Mouse (Mus musculus) adrenal gland, adult 2 months (tissue): ENCODE results near the gene Olfr152. TPM values are rescaled to one million over a fixed set of nuclear protein-coding genes. Genes with fewer than 3 reads are reported as not detected.

Experiments used
- DNase-seq: peaks from one replicate; pipeline ENCODE4 v3.0.0; 2021
- long read RNA-seq: library from polyadenylated mRNA; stranded (forward); transcript quantifications from one replicate; pipeline ENCODE4 v2.0.0, GENCODE M21; 2021
- polyA plus RNA-seq: library from polyadenylated mRNA; depleted of rRNA; stranded (reverse); fragments of >200 nt; gene quantifications from 2 replicates; pipeline ENCODE4 v1.2.3, GENCODE M21; 2012; rRNA removed
- total RNA-seq, 2 experiments: library from RNA; stranded (reverse); gene quantifications; 2 replicates each; pipeline ENCODE4 v1.2.3; 2021

The Olfr152 gene
- total RNA-seq (not detected), polyA plus RNA-seq (not detected in 2 replicates)
- long read RNA-seq, result 0 reads

- no peak for DNase-seq
Observed at GRCm38 (mm10) chr2:87779183-87779582, at the start of gene Olfr152. TSS of gene Olfr152 (plus strand) at chr2:87779483.

- DNase-seq, result no peak
Observed at GRCm38 (mm10) chr2:87739878-87740277, 39.4 kb upstream of the Olfr152 start, which contains the start of gene Olfr1138. TSS of gene Olfr1138 (minus strand) at chr2:87739978.

GRCm38 (mm10) chr2:87743452-87743851, 35.8 kb upstream of the Olfr152 start, which contains the start of gene Olfr1140:
TSS of gene Olfr1140 (plus strand) at chr2:87743752.
- DNase-seq, result no peak

DNA sequence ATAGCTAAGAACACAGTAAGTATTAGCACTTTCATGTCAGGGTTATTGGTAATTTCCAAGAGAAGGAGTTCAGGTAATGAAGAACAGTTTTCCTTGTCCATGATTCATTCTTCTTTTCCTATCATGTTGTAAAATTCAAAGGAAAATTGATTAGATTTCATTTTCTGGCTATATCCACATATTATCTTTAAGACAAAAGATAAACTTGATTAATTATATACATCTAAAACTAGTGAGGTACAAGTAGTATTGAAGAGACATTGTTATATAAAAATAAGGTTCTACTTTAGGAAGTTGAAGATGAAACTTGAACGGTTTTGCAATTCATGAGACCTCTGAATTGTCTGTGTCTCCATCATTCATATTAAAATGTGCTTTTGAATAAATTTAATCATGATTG, 25.4 kb upstream of the Olfr152 start, which contains the start of gene Olfr1141:
Gene Olfr1141 (minus strand): TSS at position 101 of the 400 bp plus-strand sequence.
- no peak for DNase-seq

GRCm38 (mm10) chr2:87776143-87776542, 3.1 kb upstream of the Olfr152 start:
- no peak for DNase-seq

GRCm38 (mm10) chr2:87800292-87800691, 21.0 kb downstream of the Olfr152 start, which contains the start of gene Olfr1143:
TSS of gene Olfr1143 (plus strand) at chr2:87800592.
- DNase-seq, result no peak

- DNase-seq, result no peak
Observed at GRCm38 (mm10) chr2:87809522-87809921, 30.2 kb downstream of the Olfr152 start, which contains the start of gene Olfr1145. TSS of gene Olfr1145 (plus strand) at chr2:87809822.

DNA sequence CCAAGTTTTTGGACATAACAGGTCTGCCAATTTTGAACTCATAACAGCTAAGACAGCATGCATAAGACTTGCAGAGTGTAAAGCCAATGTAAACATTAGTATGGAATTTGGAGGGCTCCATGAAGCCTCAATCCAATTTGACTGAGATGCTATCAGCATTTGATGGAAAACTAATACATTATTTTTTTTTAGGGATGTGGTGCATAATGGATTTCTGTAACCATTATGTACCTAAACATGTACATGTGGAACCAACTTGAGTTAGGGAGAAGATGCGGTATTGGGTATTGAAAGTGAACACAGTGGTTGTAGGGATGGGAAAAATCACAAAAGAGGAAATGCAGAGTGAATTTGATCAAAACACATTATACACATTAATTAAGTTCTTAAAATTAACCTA, 51.0 kb downstream of the Olfr152 start, which contains the start of gene Olfr1148:
Gene Olfr1148 (plus strand): TSS at position 301 of the 400 bp plus-strand sequence.
- no peak for DNase-seq

Other genes starting within 250 kb of the Olfr152 start
- gene Olfr153, start 247.7 kb upstream of the Olfr152 start, total RNA-seq, result not detected
- gene Olfr153, start 247.7 kb upstream of the Olfr152 start, polyA plus RNA-seq, result not detected in 2 replicates
- gene Olfr1128, start 233.9 kb upstream of the Olfr152 start, total RNA-seq, result not detected
- gene Olfr1128, start 233.9 kb upstream of the Olfr152 start, polyA plus RNA-seq, result not detected in 2 replicates
- not detected for gene Olfr1129, start 205.6 kb upstream of the Olfr152 start, total RNA-seq
- gene Olfr1129, start 205.6 kb upstream of the Olfr152 start, polyA plus RNA-seq, result not detected in 2 replicates
- not detected for gene Olfr1130, start 173.3 kb upstream of the Olfr152 start, total RNA-seq
- not detected in 2 replicates for gene Olfr1130, start 173.3 kb upstream of the Olfr152 start, polyA plus RNA-seq
- not detected for gene Olfr1131, start 152.4 kb upstream of the Olfr152 start, total RNA-seq
- gene Olfr1131, start 152.4 kb upstream of the Olfr152 start, polyA plus RNA-seq, result not detected in 2 replicates
- not detected for gene Olfr1132, start 141.9 kb upstream of the Olfr152 start, total RNA-seq
- gene Olfr1132, start 141.9 kb upstream of the Olfr152 start, polyA plus RNA-seq, result not detected in 2 replicates
- not detected for gene Olfr1133, start 132.1 kb upstream of the Olfr152 start, total RNA-seq
- gene Olfr1133, start 132.1 kb upstream of the Olfr152 start, polyA plus RNA-seq, result not detected in 2 replicates
- gene Olfr1134, start 121.0 kb upstream of the Olfr152 start, total RNA-seq, result not detected
- gene Olfr1134, start 121.0 kb upstream of the Olfr152 start, polyA plus RNA-seq, result not detected in 2 replicates
- gene Olfr1135, start 105.8 kb upstream of the Olfr152 start, total RNA-seq, result not detected
- not detected in 2 replicates for gene Olfr1135, start 105.8 kb upstream of the Olfr152 start, polyA plus RNA-seq
- not detected for gene Olfr1136, start 85.5 kb upstream of the Olfr152 start, total RNA-seq
- not detected in 2 replicates for gene Olfr1136, start 85.5 kb upstream of the Olfr152 start, polyA plus RNA-seq
- gene Olfr1137, start 66.3 kb upstream of the Olfr152 start, total RNA-seq, result not detected
- not detected in 2 replicates for gene Olfr1137, start 66.3 kb upstream of the Olfr152 start, polyA plus RNA-seq
- not detected for gene Olfr1138, start 39.5 kb upstream of the Olfr152 start, total RNA-seq
- gene Olfr1138, start 39.5 kb upstream of the Olfr152 start, polyA plus RNA-seq, result not detected in 2 replicates
- not detected for gene Olfr1140, start 35.7 kb upstream of the Olfr152 start, total RNA-seq
- gene Olfr1140, start 35.7 kb upstream of the Olfr152 start, polyA plus RNA-seq, result not detected in 2 replicates
- gene Olfr1141, start 25.5 kb upstream of the Olfr152 start, total RNA-seq, result not detected
- gene Olfr1141, start 25.5 kb upstream of the Olfr152 start, polyA plus RNA-seq, result not detected in 2 replicates
- not detected for gene Olfr1143, start 21.1 kb downstream of the Olfr152 start, total RNA-seq
- not detected in 2 replicates for gene Olfr1143, start 21.1 kb downstream of the Olfr152 start, polyA plus RNA-seq
- gene Olfr1145, start 30.3 kb downstream of the Olfr152 start, total RNA-seq, result not detected
- not detected in 2 replicates for gene Olfr1145, start 30.3 kb downstream of the Olfr152 start, polyA plus RNA-seq
- gene Olfr1148, start 51.0 kb downstream of the Olfr152 start, total RNA-seq, result not detected
- gene Olfr1148, start 51.0 kb downstream of the Olfr152 start, polyA plus RNA-seq, result not detected in 2 replicates
- gene Olfr1150-ps1, start 64.5 kb downstream of the Olfr152 start, total RNA-seq, result not detected
- not detected in 2 replicates for gene Olfr1150-ps1, start 64.5 kb downstream of the Olfr152 start, polyA plus RNA-seq
- gene Olfr1151, start 76.4 kb downstream of the Olfr152 start, total RNA-seq, result not detected
- not detected in 2 replicates for gene Olfr1151, start 76.4 kb downstream of the Olfr152 start, polyA plus RNA-seq
- not detected for gene Olfr1152, start 87.0 kb downstream of the Olfr152 start, total RNA-seq
- gene Olfr1152, start 87.0 kb downstream of the Olfr152 start, polyA plus RNA-seq, result not detected in 2 replicates
- not detected for gene Olfr1153, start 115.5 kb downstream of the Olfr152 start, total RNA-seq
- gene Olfr1153, start 115.5 kb downstream of the Olfr152 start, polyA plus RNA-seq, result not detected in 2 replicates
- not detected for gene Olfr1154, start 125.7 kb downstream of the Olfr152 start, total RNA-seq
- gene Olfr1154, start 125.7 kb downstream of the Olfr152 start, polyA plus RNA-seq, result not detected in 2 replicates
- gene Olfr1155, start 165.7 kb downstream of the Olfr152 start, total RNA-seq, result not detected
- not detected in 2 replicates for gene Olfr1155, start 165.7 kb downstream of the Olfr152 start, polyA plus RNA-seq
- not detected for gene Olfr1156, start 173.6 kb downstream of the Olfr152 start, total RNA-seq
- not detected in 2 replicates for gene Olfr1156, start 173.6 kb downstream of the Olfr152 start, polyA plus RNA-seq
- not detected for gene Olfr1157, start 188.8 kb downstream of the Olfr152 start, total RNA-seq
- gene Olfr1157, start 188.8 kb downstream of the Olfr152 start, polyA plus RNA-seq, result not detected in 2 replicates
- not detected for gene Olfr74, start 195.2 kb downstream of the Olfr152 start, total RNA-seq
- not detected in 2 replicates for gene Olfr74, start 195.2 kb downstream of the Olfr152 start, polyA plus RNA-seq
- not detected for gene Olfr1158, start 210.6 kb downstream of the Olfr152 start, total RNA-seq
- gene Olfr1158, start 210.6 kb downstream of the Olfr152 start, polyA plus RNA-seq, result not detected in 2 replicates
- not detected for gene Olfr1160, start 228.8 kb downstream of the Olfr152 start, total RNA-seq
- gene Olfr1160, start 228.8 kb downstream of the Olfr152 start, polyA plus RNA-seq, result not detected in 2 replicates
- not detected for gene Olfr1161, start 243.3 kb downstream of the Olfr152 start, total RNA-seq
- gene Olfr1161, start 243.3 kb downstream of the Olfr152 start, polyA plus RNA-seq, result not detected in 2 replicates